Mouse (Mus musculus) bone marrow, adult 2 months (tissue): Measurements from ENCODE around the gene Sh3rf1.

Experiments
- CTCF ChIP-seq: fragments of 200-500 bp; IDR thresholded peaks from 2 replicates; pipeline ENCODE4 v1.5.1; 2011; ENCODE audit warnings: low read length, control low read depth; ENCODE audit not compliant: control insufficient read depth, insufficient read depth
- POLR2A ChIP-seq: fragments of 200-500 bp; IDR thresholded peaks from 2 replicates; pipeline ENCODE4 v1.6.1; 2011; ENCODE audit warnings: low read depth, mild to moderate bottlenecking, control low read depth, low read length, borderline replicate concordance; ENCODE audit not compliant: control insufficient read depth

DNA sequence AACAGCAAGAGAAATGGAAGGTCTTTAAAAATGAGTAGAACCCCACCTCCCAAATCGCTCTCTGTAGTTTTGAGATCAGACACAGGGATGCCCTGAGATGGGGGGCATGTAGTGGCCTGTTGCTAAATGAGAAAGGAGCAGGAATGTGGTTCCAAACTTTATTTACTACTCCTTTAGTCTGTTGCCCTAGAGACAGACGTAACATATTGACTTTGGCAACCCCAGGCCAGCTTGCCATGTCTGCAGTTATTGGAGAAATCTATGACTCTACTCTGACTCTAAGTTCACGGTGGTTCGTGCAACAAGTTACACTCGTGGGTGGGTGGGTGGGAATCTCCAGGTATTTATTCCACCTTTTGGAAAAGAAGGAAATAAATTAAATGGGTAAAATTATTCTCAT lies 30.5 kb downstream of the Sh3rf1 start:
- TF ChIP-seq CTCF (no peak), POLR2A (no peak)
